Mouse (Mus musculus) kidney, adult 2 months (tissue): ENCODE data around the gene Prox2. TPM values are rescaled to one million over a fixed set of nuclear protein-coding genes. Genes with fewer than 3 reads are reported as not detected.

Experiments
- DNase-seq: peaks from one replicate; pipeline ENCODE4 v3.0.0; 2021
- H3K27ac ChIP-seq: fragments of 200-500 bp; 2 replicates; pipeline ENCODE4 v1.5.1; 2012; ENCODE audit warnings: low read depth, low read length, control low read depth, inconsistent platforms; ENCODE audit not compliant: insufficient read depth
- H3K27me3 ChIP-seq: fragments of 200-500 bp; replicated peaks from 2 replicates; pipeline ENCODE4 v1.6.1; 2012; ENCODE audit warnings: mild to moderate bottlenecking, moderate library complexity, low read length, inconsistent platforms; ENCODE audit not compliant: control insufficient read depth, insufficient read depth
- H3K36me3 ChIP-seq: fragments of 200-500 bp; 2 replicates; pipeline ENCODE4 v1.6.1; 2012; ENCODE audit warnings: mild to moderate bottlenecking, moderate library complexity, low read length, inconsistent platforms; ENCODE audit not compliant: control insufficient read depth, insufficient read depth
- H3K4me1 ChIP-seq: fragments of 200-500 bp; 2 replicates; pipeline ENCODE4 v1.6.1; 2011; ENCODE audit warnings: low read length; ENCODE audit not compliant: control insufficient read depth, insufficient read depth
- H3K4me3 ChIP-seq: fragments of 200-500 bp; 2 replicates; pipeline ENCODE4 v1.5.1; 2011; ENCODE audit warnings: mild to moderate bottlenecking, low read depth, low read length, control low read depth; ENCODE audit not compliant: insufficient read depth
- CTCF ChIP-seq: fragments of 200-500 bp; conservative IDR thresholded peaks from 2 replicates; pipeline ENCODE4 v1.5.1; 2011; ENCODE audit warnings: low read depth, mild to moderate bottlenecking, control low read depth, low read length, moderate library complexity, mixed read lengths; ENCODE audit not compliant: insufficient read depth, insufficient read length
- POLR2A ChIP-seq: fragments of 200-500 bp; IDR thresholded peaks from one replicate; pipeline ENCODE4 v1.6.1; 2011; ENCODE audit warnings: low read depth, low read length, control low read depth
- WGBS: fragments of 180-500 bp; shearing (Covaris S2); methylation state at CpG from one replicate; pipeline ENCODE4 v1.1.7; 2018; 5-methylcytosine and 5-hydroxymethylcytosine counted together
- polyA plus RNA-seq: library from polyadenylated mRNA; depleted of rRNA; stranded (reverse); fragments of >200 nt; gene quantifications from 2 replicates; pipeline ENCODE4 v1.2.3, GENCODE M21; 2012

The Prox2 gene
- polyA plus RNA-seq, 1 experiment = 2.4 TPM

DNA sequence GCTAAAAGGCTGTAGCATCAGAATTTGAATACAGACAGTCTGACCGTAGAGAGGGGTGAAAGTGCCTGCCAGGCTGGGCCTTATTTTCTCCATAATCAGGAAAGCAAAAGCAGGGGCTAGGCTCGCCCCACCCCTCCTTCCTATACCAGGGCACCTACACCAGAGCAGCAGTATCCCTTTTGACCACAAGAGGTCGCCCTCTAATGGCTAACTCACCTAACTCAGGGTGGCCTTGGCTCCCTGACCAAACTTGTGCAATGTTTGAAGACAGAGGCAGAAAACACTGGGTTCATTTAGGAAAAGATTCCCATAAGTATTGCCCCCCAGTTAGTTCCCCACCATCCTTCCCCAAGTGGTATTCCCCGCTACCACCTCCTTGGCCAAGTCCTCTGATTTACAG lies 32.2 kb upstream of the Prox2 start:
- Histone ChIP-seq H3K36me3 (no peaks in the 10 kb centered on the region), H3K27ac (no peak overlapping the region), H3K27me3 (no peaks in the 10 kb centered on the region), H3K4me3 (no peak overlapping the region), H3K4me1 (no peaks in the 10 kb centered on the region)
- peak; percentile 83 for DNase-seq
- TF ChIP-seq CTCF = peak; percentile 95
- TF ChIP-seq POLR2A = no peak
- 19% methylated on average over 4 of the region's 4 CpGs for WGBS

DNA sequence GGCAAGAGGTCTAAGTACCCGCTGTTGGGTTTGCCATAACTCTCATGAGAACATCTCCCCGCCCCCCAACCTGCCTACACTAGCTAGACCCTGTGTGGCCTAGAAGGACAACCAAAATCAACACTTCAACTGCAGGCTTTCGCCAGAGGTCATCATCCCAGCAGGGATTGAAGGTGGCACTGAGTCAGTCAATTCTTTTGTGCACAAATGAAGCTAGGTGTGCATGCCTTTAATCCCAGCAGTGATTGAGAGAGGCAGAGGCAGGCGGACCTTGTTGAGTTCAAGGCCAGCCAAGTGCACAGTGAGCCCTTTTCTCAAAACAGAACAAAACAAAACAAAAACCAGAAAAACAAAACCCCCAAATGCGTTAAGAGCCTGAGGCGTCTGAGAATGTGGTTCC lies 30.5 kb upstream of the Prox2 start:
- H3K36me3 ChIP-seq = no peaks in the 10 kb centered on the region
- no peaks in the 10 kb centered on the region for H3K27me3 ChIP-seq
- no peak for DNase-seq
- H3K27ac ChIP-seq = no peak overlapping the region
- no peaks in the 10 kb centered on the region for H3K4me1 ChIP-seq
- 87% methylated on average over 6 of the region's 6 CpGs for WGBS
- no peak overlapping the region for H3K4me3 ChIP-seq
- TF ChIP-seq POLR2A (no peak), CTCF (no peak)

DNA sequence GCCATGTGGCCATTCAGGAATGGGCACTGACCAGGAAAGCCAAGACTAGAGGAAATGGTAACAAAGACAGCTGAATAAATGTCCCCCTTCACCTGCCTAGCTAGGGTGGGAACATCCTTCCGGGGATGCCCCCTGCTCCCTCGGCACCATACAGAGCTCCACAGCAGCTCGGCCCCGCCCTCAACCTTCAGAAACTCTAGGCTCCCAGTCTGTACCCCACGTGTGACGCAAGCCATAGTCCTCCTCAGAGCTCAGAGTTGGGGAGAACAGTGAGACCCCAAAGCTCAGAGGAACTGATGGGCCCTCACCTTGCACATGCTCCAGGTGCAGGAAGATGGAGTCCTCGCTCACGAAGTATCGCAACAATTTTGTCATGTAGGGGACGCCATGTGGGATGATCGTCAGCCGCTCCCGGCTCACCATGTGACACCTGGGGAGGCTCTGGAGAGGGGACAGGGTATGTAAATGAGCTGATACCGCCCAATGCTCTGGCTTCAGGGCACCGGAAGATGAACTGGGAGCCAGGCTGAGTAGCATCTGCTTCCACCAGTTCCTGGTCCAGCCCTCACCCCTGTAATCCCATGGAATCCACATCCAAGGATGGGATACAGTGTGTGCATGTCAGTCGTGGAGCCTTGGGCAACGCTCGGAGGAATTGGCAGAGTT lies 29.6 kb upstream of the Prox2 start:
- no peak for DNase-seq
- H3K27ac ChIP-seq = no peak overlapping the region
- WGBS = 54% methylated on average over 18 of the region's 18 CpGs
- no peak overlapping the region for H3K4me3 ChIP-seq
- H3K27me3 ChIP-seq = no peaks in the 10 kb centered on the region
- H3K36me3 ChIP-seq = no peaks in the 10 kb centered on the region
- TF ChIP-seq CTCF (no peak), POLR2A (no peak)
- no peaks in the 10 kb centered on the region for H3K4me1 ChIP-seq

DNA sequence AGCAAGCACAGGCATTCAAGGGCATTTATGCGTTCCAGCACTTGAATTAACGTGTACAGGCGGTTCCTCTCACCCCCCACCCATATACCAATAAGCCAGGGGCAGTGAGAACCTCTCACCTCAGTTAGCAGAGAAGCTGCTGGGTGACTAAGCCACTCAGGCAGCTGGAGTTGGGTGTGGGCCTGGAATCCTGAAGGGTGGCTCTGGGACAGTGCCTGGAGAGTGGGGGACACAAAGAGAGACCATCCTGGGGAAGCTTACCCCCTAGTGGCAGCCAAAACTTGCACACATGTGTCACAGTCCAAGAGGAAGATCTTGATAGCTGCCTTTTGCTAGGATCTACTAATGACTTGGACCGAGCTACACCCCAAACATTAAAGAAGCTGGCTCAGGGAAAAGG lies 26.1 kb upstream of the Prox2 start:
- H3K4me3 ChIP-seq = no peak overlapping the region
- H3K27ac ChIP-seq = no peak overlapping the region
- no peak for DNase-seq
- no peak for TF ChIP-seq POLR2A
- no peak for TF ChIP-seq CTCF
- peaks cover 1% of the 10 kb centered on the region; the same call in 1 of the 2 replicates for H3K36me3 ChIP-seq
- WGBS = 82% methylated on average over 4 of the region's 4 CpGs
- no peaks in the 10 kb centered on the region for H3K4me1 ChIP-seq
- no peaks in the 10 kb centered on the region for H3K27me3 ChIP-seq

DNA sequence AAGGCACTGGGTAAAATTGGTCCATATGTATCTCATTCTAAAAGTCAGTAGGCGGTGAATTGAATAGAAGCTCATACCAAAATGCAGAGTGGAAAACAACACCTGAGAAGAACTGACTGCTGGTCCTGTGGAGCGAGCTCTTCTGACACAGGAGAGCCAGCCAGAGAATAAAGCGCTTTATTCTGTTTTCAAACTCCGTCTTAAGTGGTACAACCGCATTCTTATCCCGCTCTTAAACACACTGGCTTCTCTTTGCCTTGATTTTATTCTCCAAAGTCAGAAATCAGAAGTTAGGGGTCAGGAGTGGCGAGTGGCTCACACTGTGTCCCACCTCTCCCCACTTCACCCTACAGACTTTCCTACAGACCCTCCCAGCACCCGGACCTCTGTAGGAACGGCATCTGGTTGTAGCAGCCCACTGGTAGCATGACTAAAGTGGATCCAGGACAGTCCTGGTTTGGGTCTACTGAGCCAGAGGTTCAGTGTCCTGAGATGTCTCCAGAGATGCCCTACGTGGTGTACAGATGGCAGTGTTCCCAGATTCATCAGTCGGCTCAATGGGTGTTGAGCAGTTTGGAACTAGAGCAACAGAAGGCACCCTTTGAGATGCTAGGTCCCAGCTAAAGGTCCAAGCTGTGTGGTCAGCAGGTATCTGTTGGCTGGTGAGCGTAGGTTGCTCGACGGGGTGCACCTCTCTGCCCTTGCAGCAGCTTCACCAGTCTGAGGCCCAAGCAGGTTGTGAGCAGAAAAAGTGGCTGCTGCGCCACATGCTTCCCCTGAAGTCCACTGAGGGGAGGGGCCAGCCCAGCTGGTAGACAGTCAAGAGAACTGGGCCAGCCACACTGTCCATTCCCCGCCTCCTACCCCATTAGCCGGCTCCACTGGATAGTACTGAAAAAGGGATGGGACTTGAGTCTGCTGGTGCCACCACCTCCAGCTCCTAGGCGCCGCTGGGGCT lies 25.2 kb upstream of the Prox2 start:
- Histone ChIP-seq H3K4me1 (no peaks in the 10 kb centered on the region), H3K27ac (no peak overlapping the region), H3K36me3 (peaks cover 3% of the 10 kb centered on the region), H3K27me3 (no peaks in the 10 kb centered on the region), H3K4me3 (no peak overlapping the region)
- no peak for DNase-seq
- 70% methylated on average over 19 of the region's 19 CpGs for WGBS
- TF ChIP-seq CTCF = no peak
- TF ChIP-seq POLR2A = no peak

DNA sequence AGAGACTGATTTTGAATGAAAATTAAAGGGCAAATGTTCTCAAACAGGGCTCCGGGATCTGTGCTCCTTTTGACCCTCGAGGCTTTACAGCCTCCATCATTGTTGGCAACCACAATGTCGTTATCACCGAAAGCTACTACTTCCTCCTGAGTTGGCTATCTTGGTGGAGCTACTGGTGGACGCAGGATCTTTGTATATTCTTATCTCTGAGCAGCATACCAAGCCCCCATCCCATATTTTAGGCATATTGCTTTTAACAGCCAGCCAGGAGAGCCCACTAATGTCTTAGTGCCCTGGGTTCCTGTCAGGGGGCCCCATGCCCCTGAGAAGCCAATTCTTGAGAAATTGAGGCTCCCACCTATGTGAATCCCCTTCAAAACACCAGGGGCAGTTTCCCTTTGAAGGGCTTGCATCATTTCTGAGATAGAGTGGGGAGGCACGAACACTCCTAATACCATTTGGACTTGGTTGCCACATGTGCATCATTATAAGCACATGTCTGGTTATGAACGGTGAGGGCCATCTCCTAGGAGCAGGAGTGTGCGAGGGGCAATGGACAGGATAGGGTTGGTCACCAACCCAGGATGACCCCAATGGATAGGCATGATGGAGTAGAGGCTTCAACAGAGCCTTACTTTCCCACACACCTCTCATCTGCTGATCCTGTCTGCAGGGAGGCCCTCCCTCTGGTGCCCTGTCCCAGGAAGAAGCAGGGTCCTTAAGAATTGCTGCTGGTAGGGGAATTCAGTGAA lies 23.7 kb upstream of the Prox2 start:
- peaks cover 13% of the 10 kb centered on the region for H3K36me3 ChIP-seq
- H3K27me3 ChIP-seq = no peaks in the 10 kb centered on the region
- TF ChIP-seq CTCF (no peak), POLR2A (no peak)
- no peaks in the 10 kb centered on the region for H3K4me1 ChIP-seq
- 81% methylated on average over 8 of the region's 8 CpGs for WGBS
- no peak overlapping the region for H3K4me3 ChIP-seq
- DNase-seq = no peak
- no peak overlapping the region for H3K27ac ChIP-seq

DNA sequence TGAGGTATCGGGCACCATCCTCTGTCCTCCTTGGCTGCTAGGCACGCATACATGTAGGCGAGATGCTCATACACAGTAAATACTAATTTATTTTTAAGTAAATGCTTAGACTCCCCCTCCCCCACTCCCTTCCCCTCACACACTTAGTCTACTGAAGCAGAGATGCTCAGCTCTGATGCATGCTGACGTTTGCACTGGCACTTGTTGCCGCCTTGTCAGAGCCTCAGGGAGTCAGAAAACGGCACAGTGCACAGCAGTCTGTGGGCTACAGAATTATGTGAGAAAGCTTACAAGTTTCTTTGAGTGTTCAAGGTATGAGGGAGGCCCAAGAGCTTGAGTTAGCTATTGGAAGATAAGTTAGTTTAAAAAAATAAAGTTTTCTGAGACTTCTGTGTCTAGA lies 20.8 kb upstream of the Prox2 start:
- WGBS = 87% methylated on average over 6 of the region's 6 CpGs
- no peak overlapping the region for H3K4me3 ChIP-seq
- TF ChIP-seq POLR2A (no peak), CTCF (no peak)

More for the DNA sequence above, 20.8 kb upstream of the Prox2 start:
- H3K27me3 ChIP-seq = no peaks in the 10 kb centered on the region
- no peak for DNase-seq
- no peak overlapping the region for H3K27ac ChIP-seq
- no peaks in the 10 kb centered on the region; the same call in 1 of the 2 replicates for H3K4me1 ChIP-seq
- peaks cover 18% of the 10 kb centered on the region for H3K36me3 ChIP-seq
